ENCODE assay signal across 22 mouse cellular contexts in the genomic region with DNA sequence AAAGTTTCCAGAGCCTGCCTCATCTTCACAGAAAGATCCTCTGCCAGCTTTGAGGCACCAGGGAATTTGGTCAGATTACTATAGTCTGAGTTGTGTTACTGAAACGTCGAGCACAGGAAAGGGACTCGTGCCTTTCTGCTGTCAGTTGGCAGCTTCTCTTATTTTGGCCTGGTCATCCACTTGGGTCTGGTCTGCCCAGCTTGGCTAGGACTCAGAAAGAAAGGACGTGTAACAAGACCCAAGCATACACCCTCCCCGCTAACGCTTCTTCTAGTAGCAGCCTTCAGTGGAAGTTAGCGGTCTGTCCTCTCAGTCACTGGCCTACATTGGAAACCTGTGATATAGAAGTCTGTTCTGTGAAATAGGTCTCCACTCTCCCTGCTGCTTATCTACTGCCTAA. TPM values are rescaled to one million over a fixed set of nuclear protein-coding genes. Genes with fewer than 3 reads are reported as not detected.
"Had no signal": no experiment of that assay in that cellular context is flagged by ENCODE, and none has a peak within 500 bp of the region (broad histone marks: within the 10 kb centered on the region; RNA-seq: fewer than 3 reads in every experiment).

No protein-coding gene starts in this region.

- H3K9me3 ChIP-seq: limb, embryonic 13.5 days; liver, embryonic 13.5 days; midbrain, embryonic 13.5 days; neural tube, embryonic 15.5 days had no signal

- H3K4me2 ChIP-seq: limb, embryonic 13.5 days; liver, embryonic 13.5 days; midbrain, embryonic 13.5 days; neural tube, embryonic 15.5 days had no signal

- H3K27ac ChIP-seq: limb, embryonic 13.5 days; liver, embryonic 13.5 days; midbrain, embryonic 13.5 days; neural tube, embryonic 15.5 days had no signal

- ATAC-seq: liver, postnatal 0 days; midbrain, embryonic 13.5 days had no signal

- DNase-seq: kidney, postnatal 10 days; kidney, postnatal 4 days; liver, embryonic 13.5 days; liver, postnatal 0 days; lung, postnatal 36 days; right cerebral cortex, adult 18-20 months; spleen, adult 18-20 months; thymus, adult 18-20 months; thymus, postnatal 14 days had no signal

- H3K27me3 ChIP-seq: limb, embryonic 13.5 days; liver, embryonic 13.5 days; midbrain, embryonic 13.5 days; neural tube, embryonic 15.5 days had no signal

- H3K9ac ChIP-seq: limb, embryonic 13.5 days; liver, embryonic 13.5 days; liver, postnatal 0 days; midbrain, embryonic 13.5 days; neural tube, embryonic 15.5 days had no signal

- H3K4me3 ChIP-seq: layer of hippocampus, adult 2 months; limb, embryonic 13.5 days; liver, embryonic 13.5 days; midbrain, embryonic 13.5 days; neural tube, embryonic 15.5 days had no signal

RNA-seq across cellular contexts. Expression of a gene that starts 41.1 kb away (rescaled TPM):
- total RNA-seq: layer of hippocampus, adult 2 months; layer of hippocampus, postnatal 10 days; left cerebral cortex, postnatal 36 days; megakaryocyte progenitor cell, adult 5-6 weeks; midbrain, postnatal 0 days had no signal
- polyA plus RNA-seq: kidney, embryonic 14.5 days; limb, embryonic 13.5 days; liver, embryonic 13.5 days; liver, postnatal 0 days; lung, embryonic 16.5 days; midbrain, embryonic 13.5 days; midbrain, postnatal 0 days; neural tube, embryonic 11.5 days; neural tube, embryonic 15.5 days; stomach, embryonic 14.5 days; urinary bladder, adult 2 months had no signal
